Mouse (Mus musculus): ENCODE data around the gene Car14. TPM values are rescaled to one million over a fixed set of nuclear protein-coding genes. Genes with fewer than 3 reads are reported as not detected.

Car14 gene
- polyA plus RNA-seq, 1 experiment from 2014 or later: 7.6 TPM

GRCm38 (mm10) chr3:95891211-95892065, 13.1 kb downstream of the Car14 start, which contains the start of gene BC028528:
BC028528 (minus strand) TSS chr3:95892005.
- 27% methylated on average over 12 of the region's 12 CpGs for WGBS
- H3K9ac ChIP-seq (ENCODE audit: low read depth, low read length): no peak within 1 kb of the TSS

GRCm38 (mm10) chr3:95889664-95890063, 14.8 kb downstream of the Car14 start:
- H3K27me3 ChIP-seq (ENCODE audit: control insufficient read depth, insufficient read depth, low read depth, low read length): peaks cover 2% of the 10 kb centered on the region; the same call in 1 of the 2 replicates
- 79% methylated on average over 3 of the region's 3 CpGs for WGBS
- no peak overlapping the region for H3K4me2 ChIP-seq (ENCODE audit: low read length)
- H3K4me1 ChIP-seq (ENCODE audit: control insufficient read depth, insufficient read depth, low read length): peaks cover 6% of the 10 kb centered on the region
- H3K36me3 ChIP-seq (ENCODE audit: control insufficient read depth, insufficient read depth, low read length): no peaks in the 10 kb centered on the region
- no peak overlapping the region for H3K4me3 ChIP-seq (ENCODE audit: low read depth, low read length)
- H3K9ac ChIP-seq (ENCODE audit: low read depth, low read length): no peak overlapping the region
- H3K9me3 ChIP-seq (replicated peaks; ENCODE audit: control insufficient read depth, low read length, poor library complexity, severe bottlenecking): no peaks in the 10 kb centered on the region
- H3K27ac ChIP-seq (ENCODE audit: low read length): no peak overlapping the region
- no peak for ATAC-seq

More at GRCm38 (mm10) chr3:95891211-95892065, 13.1 kb downstream of the Car14 start, which contains the start of gene BC028528:
- ATAC-seq: no peak
- Histone ChIP-seq H3K4me2 (ENCODE audit: low read length) (peak within 1 kb of the TSS; percentile 12; the same call in 1 of the 2 replicates), H3K4me1 (ENCODE audit: control insufficient read depth, insufficient read depth, low read length) (peaks cover 17% of the 10 kb centered on the region), H3K4me3 (ENCODE audit: low read depth, low read length) (no peak within 1 kb of the TSS), H3K9me3 (replicated peaks; ENCODE audit: control insufficient read depth, low read length, poor library complexity, severe bottlenecking) (no peaks in the 10 kb centered on the region), H3K27ac (ENCODE audit: low read length) (no peak within 1 kb of the TSS; the same call in 1 of the 2 replicates), H3K27me3 (ENCODE audit: control insufficient read depth, insufficient read depth, low read depth, low read length) (no peaks in the 10 kb centered on the region), H3K36me3 (ENCODE audit: control insufficient read depth, insufficient read depth, low read length) (no peaks in the 10 kb centered on the region)

- H3K4me3 ChIP-seq (ENCODE audit: low read depth, low read length): no peak overlapping the region
- no peak overlapping the region for H3K4me2 ChIP-seq (ENCODE audit: low read length)
- no peak overlapping the region for H3K9ac ChIP-seq (ENCODE audit: low read depth, low read length)
- no peaks in the 10 kb centered on the region for H3K9me3 ChIP-seq (replicated peaks; ENCODE audit: control insufficient read depth, low read length, poor library complexity, severe bottlenecking)
- no peak for ATAC-seq
- peaks cover 5% of the 10 kb centered on the region; the same call in 1 of the 2 replicates for H3K4me1 ChIP-seq (ENCODE audit: control insufficient read depth, insufficient read depth, low read length)
- 83% methylated on average over 4 of the region's 4 CpGs for WGBS
- no peaks in the 10 kb centered on the region for H3K36me3 ChIP-seq (ENCODE audit: control insufficient read depth, insufficient read depth, low read length)
- H3K27me3 ChIP-seq (ENCODE audit: control insufficient read depth, insufficient read depth, low read depth, low read length): peaks cover 2% of the 10 kb centered on the region
- no peak overlapping the region for H3K27ac ChIP-seq (ENCODE audit: low read length)
Measured at GRCm38 (mm10) chr3:95887596-95887995, 16.9 kb downstream of the Car14 start.

- WGBS: 91% methylated on average over 5 of the region's 5 CpGs
- ATAC-seq: no peak
- Histone ChIP-seq H3K4me3 (ENCODE audit: low read depth, low read length) (no peak overlapping the region), H3K27me3 (ENCODE audit: control insufficient read depth, insufficient read depth, low read depth, low read length) (peaks cover 2% of the 10 kb centered on the region), H3K4me1 (ENCODE audit: control insufficient read depth, insufficient read depth, low read length) (peaks cover 12% of the 10 kb centered on the region), H3K4me2 (ENCODE audit: low read length) (no peak overlapping the region), H3K27ac (ENCODE audit: low read length) (no peak overlapping the region), H3K36me3 (ENCODE audit: control insufficient read depth, insufficient read depth, low read length) (no peaks in the 10 kb centered on the region), H3K9me3 (replicated peaks; ENCODE audit: control insufficient read depth, low read length, poor library complexity, severe bottlenecking) (no peaks in the 10 kb centered on the region), H3K9ac (ENCODE audit: low read depth, low read length) (no peak overlapping the region)
Measured at GRCm38 (mm10) chr3:95884400-95884799, 20.1 kb downstream of the Car14 start.

- no peak for ATAC-seq
- peak overlapping the region; percentile 100 for H3K4me2 ChIP-seq (ENCODE audit: low read length)
- 2% methylated on average over 24 of the region's 24 CpGs for WGBS
- no peak overlapping the region for H3K27ac ChIP-seq (ENCODE audit: low read length)
- peak overlapping the region; percentile 50; the same call in 1 of the 2 replicates for H3K9ac ChIP-seq (ENCODE audit: low read depth, low read length)
- peaks cover 12% of the 10 kb centered on the region for H3K4me1 ChIP-seq (ENCODE audit: control insufficient read depth, insufficient read depth, low read length)
- H3K9me3 ChIP-seq (replicated peaks; ENCODE audit: control insufficient read depth, low read length, poor library complexity, severe bottlenecking): no peaks in the 10 kb centered on the region
- peak overlapping the region; percentile 66 for H3K4me3 ChIP-seq (ENCODE audit: low read depth, low read length)
- H3K36me3 ChIP-seq (ENCODE audit: control insufficient read depth, insufficient read depth, low read length): no peaks in the 10 kb centered on the region
- H3K27me3 ChIP-seq (ENCODE audit: control insufficient read depth, insufficient read depth, low read depth, low read length): peaks cover 2% of the 10 kb centered on the region
Measured at GRCm38 (mm10) chr3:95882816-95883425, 21.6 kb downstream of the Car14 start.

GRCm38 (mm10) chr3:95881979-95882815, 22.3 kb downstream of the Car14 start, which contains the start of gene Ciart:
Ciart (minus strand) TSS chr3:95882251.
- peak within 1 kb of the TSS; percentile 68 for H3K9ac ChIP-seq (ENCODE audit: low read depth, low read length)
- H3K4me1 ChIP-seq (ENCODE audit: control insufficient read depth, insufficient read depth, low read length): peaks cover 12% of the 10 kb centered on the region
- H3K4me3 ChIP-seq (ENCODE audit: low read depth, low read length): peak within 1 kb of the TSS; percentile 66
- peaks cover 2% of the 10 kb centered on the region for H3K27me3 ChIP-seq (ENCODE audit: control insufficient read depth, insufficient read depth, low read depth, low read length)
- H3K4me2 ChIP-seq (ENCODE audit: low read length): peak within 1 kb of the TSS; percentile 100
- WGBS: under 1% methylated on average over 64 of the region's 66 CpGs
- 0 out of 2 replicates have a peak within 1 kb of the TSS, but pooled peaks have one; percentile 38 for H3K27ac ChIP-seq (ENCODE audit: low read length)
- H3K9me3 ChIP-seq (replicated peaks; ENCODE audit: control insufficient read depth, low read length, poor library complexity, severe bottlenecking): no peaks in the 10 kb centered on the region
- H3K36me3 ChIP-seq (ENCODE audit: control insufficient read depth, insufficient read depth, low read length): no peaks in the 10 kb centered on the region
- peak; percentile 99 for ATAC-seq

GRCm38 (mm10) chr3:95879063-95879462, 25.4 kb downstream of the Car14 start:
- WGBS: 90% methylated on average over 4 of the region's 4 CpGs
- no peak for ATAC-seq

GRCm38 (mm10) chr3:95872048-95872447, 32.4 kb downstream of the Car14 start:
- peaks cover 14% of the 10 kb centered on the region for H3K4me1 ChIP-seq (ENCODE audit: control insufficient read depth, insufficient read depth, low read length)
- no peaks in the 10 kb centered on the region for H3K36me3 ChIP-seq (ENCODE audit: control insufficient read depth, insufficient read depth, low read length)
- H3K27me3 ChIP-seq (ENCODE audit: control insufficient read depth, insufficient read depth, low read depth, low read length): no peaks in the 10 kb centered on the region
- peak overlapping the region; percentile 76 for H3K9ac ChIP-seq (ENCODE audit: low read depth, low read length)
- H3K27ac ChIP-seq (ENCODE audit: low read length): no peak overlapping the region
- peak overlapping the region; percentile 75 for H3K4me3 ChIP-seq (ENCODE audit: low read depth, low read length)
- ATAC-seq: no peak
- 84% methylated on average over 7 of the region's 7 CpGs for WGBS
- H3K4me2 ChIP-seq (ENCODE audit: low read length): peak overlapping the region; percentile 83
- H3K9me3 ChIP-seq (replicated peaks; ENCODE audit: control insufficient read depth, low read length, poor library complexity, severe bottlenecking): no peaks in the 10 kb centered on the region

More at GRCm38 (mm10) chr3:95879063-95879462, 25.4 kb downstream of the Car14 start:
- no peaks in the 10 kb centered on the region for H3K36me3 ChIP-seq (ENCODE audit: control insufficient read depth, insufficient read depth, low read length)
- H3K9me3 ChIP-seq (replicated peaks; ENCODE audit: control insufficient read depth, low read length, poor library complexity, severe bottlenecking): no peaks in the 10 kb centered on the region
- no peak overlapping the region for H3K4me3 ChIP-seq (ENCODE audit: low read depth, low read length)
- no peak overlapping the region for H3K4me2 ChIP-seq (ENCODE audit: low read length)
- no peaks in the 10 kb centered on the region; the same call in 1 of the 2 replicates for H3K27me3 ChIP-seq (ENCODE audit: control insufficient read depth, insufficient read depth, low read depth, low read length)
- H3K9ac ChIP-seq (ENCODE audit: low read depth, low read length): no peak overlapping the region
- peaks cover 12% of the 10 kb centered on the region for H3K4me1 ChIP-seq (ENCODE audit: control insufficient read depth, insufficient read depth, low read length)
- no peak overlapping the region for H3K27ac ChIP-seq (ENCODE audit: low read length)

Measured in midbrain, embryonic 16.5 days (tissue).